Mouse (Mus musculus) brain, embryonic 14.5 days (tissue): Measurements from ENCODE around the gene Gpr174. TPM values are rescaled to one million over a fixed set of nuclear protein-coding genes. Genes with fewer than 3 reads are reported as not detected.

Source experiments
- DNase-seq: peaks from one replicate; pipeline ENCODE4 v3.0.0-alpha.2; 2011; ENCODE audit warnings: low read depth
- CTCF ChIP-seq: fragments of 200-500 bp; IDR thresholded peaks from 2 replicates; pipeline ENCODE4 v1.5.1; 2012; ENCODE audit warnings: inconsistent platforms, mild to moderate bottlenecking, moderate library complexity, borderline replicate concordance; ENCODE audit not compliant: insufficient read depth, insufficient read length; ENCODE audit errors: extremely low read depth
- POLR2A ChIP-seq: fragments of 200-500 bp; IDR thresholded peaks from 2 replicates; pipeline ENCODE4 v1.6.1; 2012; ENCODE audit warnings: mild to moderate bottlenecking, inconsistent platforms, borderline replicate concordance; ENCODE audit not compliant: poor library complexity, insufficient read depth, insufficient read length, severe bottlenecking; ENCODE audit errors: extremely low read depth
- polyA plus RNA-seq: library from polyadenylated mRNA; depleted of rRNA; stranded (reverse); fragments of >200 nt; gene quantifications from 2 replicates; pipeline ENCODE4 v1.2.3, GENCODE M21; 2012; rRNA removed

The Gpr174 gene
- polyA plus RNA-seq, 1 experiment, result 0.30 TPM

GRCm38 (mm10) chrX:107306492-107306891, 50.8 kb downstream of the Gpr174 start:
- TF ChIP-seq POLR2A, result no peak
- TF ChIP-seq CTCF, result no peak
- DNase-seq, result no peak

GRCm38 (mm10) chrX:107312533-107312932, 56.9 kb downstream of the Gpr174 start:
- DNase-seq, result no peak
- TF ChIP-seq CTCF (no peak), POLR2A (no peak)

DNA sequence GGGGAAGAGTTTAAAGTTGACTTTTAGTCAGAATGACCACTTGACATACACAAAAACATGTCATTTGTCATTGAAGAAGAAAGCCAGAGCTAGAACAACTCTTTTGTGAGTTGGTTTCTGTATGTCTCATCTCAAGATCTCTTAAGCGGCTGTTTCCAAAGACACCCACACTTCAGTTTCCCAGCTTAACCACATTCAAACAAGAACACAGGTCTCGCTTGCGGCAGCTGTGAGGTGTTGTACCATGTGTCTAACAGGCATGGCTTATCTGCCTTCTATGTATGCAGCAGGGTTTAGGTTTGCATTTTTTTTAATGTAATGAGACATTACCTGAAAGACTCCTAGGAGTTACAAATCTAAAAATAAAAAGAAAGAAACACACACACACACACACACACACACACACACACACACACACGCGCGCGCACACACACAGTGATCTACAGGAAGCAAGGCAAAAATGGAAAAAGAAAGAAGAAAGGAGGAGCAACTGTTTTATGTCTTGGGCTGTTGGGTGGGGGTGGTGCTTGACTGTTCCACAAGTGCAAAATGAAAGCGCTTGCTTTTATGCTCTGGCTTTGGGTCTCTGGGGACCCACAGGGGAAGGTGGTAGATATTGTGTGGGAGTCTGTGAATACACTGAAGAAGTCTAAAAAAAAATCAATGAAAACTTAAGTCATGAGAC, 70.2 kb downstream of the Gpr174 start:
- TF ChIP-seq CTCF, result no peak
- no peak for TF ChIP-seq POLR2A
- DNase-seq, result no peak

GRCm38 (mm10) chrX:107329849-107330248, 74.2 kb downstream of the Gpr174 start:
- TF ChIP-seq POLR2A, result no peak
- no peak for TF ChIP-seq CTCF
- DNase-seq, result no peak

DNA sequence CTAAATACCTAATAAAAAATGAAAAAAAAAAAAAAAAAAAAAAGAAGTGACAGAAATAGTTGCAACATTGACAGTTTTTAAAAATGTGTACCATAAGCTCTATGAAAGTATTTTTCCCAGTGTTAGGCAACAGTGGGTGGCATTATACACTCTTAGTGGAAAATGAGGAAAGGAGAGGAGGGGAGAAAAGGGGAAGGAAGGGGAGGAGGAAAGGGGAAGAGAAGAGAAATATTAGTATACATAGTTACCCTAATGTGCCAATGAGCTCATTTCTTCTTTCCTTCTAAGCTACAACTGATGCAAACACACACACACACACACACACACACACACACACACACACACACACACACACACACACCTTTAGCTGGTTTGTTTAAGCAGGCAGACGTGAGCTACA, 80.9 kb downstream of the Gpr174 start:
- no peak for TF ChIP-seq POLR2A
- TF ChIP-seq CTCF, result no peak
- DNase-seq, result no peak

- TF ChIP-seq POLR2A (no peak), CTCF (no peak)
- DNase-seq, result no peak
Measured at GRCm38 (mm10) chrX:107341980-107342379, 86.3 kb downstream of the Gpr174 start.

Other genes with a start within 250 kb of the Gpr174 start
- not detected in 2 replicates for gene P2ry10, start 167.4 kb upstream of the Gpr174 start, polyA plus RNA-seq
- gene P2ry10b, start 107.0 kb upstream of the Gpr174 start, polyA plus RNA-seq, result 0.44 and 0.56 TPM in 2 replicates
- gene Itm2a, start 147.5 kb downstream of the Gpr174 start, polyA plus RNA-seq, result 77.2 and 84.2 TPM in 2 replicates